Mouse (Mus musculus) thymus, postnatal 10 days (tissue): ENCODE measurements at regions not wholly inside any gene's neighbourhood (a gene's known extent, or its start where the extent isn't known, plus 50 kb on each side); places are given as distances from the start of the nearest gene placed in this dataset.

ENCODE experiments used
- DNase-seq, 2 experiments: peaks; one replicate each; pipeline ENCODE4 v3.0.0; 2021; ENCODE audit warnings: low spot score in 2 of 2

- no peak for DNase-seq
These were observed 79.6 kb upstream of the Foxn3 start for GRCm38 (mm10) chr12:99643016-99643415.

GRCm38 (mm10) chr12:99642131-99642895, 78.9 kb upstream of the Foxn3 start:
- DNase-seq: no peak

- peak; percentile 58 to 63 for DNase-seq
These were observed 77.9 kb upstream of the Foxn3 start for GRCm38 (mm10) chr12:99641278-99641677.

- DNase-seq: peak; percentile 54 to 61
These were observed 77.1 kb upstream of the Foxn3 start for GRCm38 (mm10) chr12:99640214-99641151.

- no peak for DNase-seq
These were observed 76.4 kb upstream of the Foxn3 start for GRCm38 (mm10) chr12:99639847-99640213.

GRCm38 (mm10) chr12:99639118-99639517, 75.7 kb upstream of the Foxn3 start:
- DNase-seq: no peak

GRCm38 (mm10) chr12:99637986-99638385, 74.6 kb upstream of the Foxn3 start:
- no peak for DNase-seq

GRCm38 (mm10) chr12:99636234-99636633, 72.9 kb upstream of the Foxn3 start:
- no peak for DNase-seq

- no peak for DNase-seq
These were observed 72.0 kb upstream of the Foxn3 start for GRCm38 (mm10) chr12:99635361-99635760.

GRCm38 (mm10) chr12:99634726-99635125, 71.3 kb upstream of the Foxn3 start:
- no peak for DNase-seq

- DNase-seq: no peak
These were observed 70.3 kb upstream of the Foxn3 start for GRCm38 (mm10) chr12:99633678-99634077.

- DNase-seq: no peak
These were observed 69.6 kb upstream of the Foxn3 start for GRCm38 (mm10) chr12:99632988-99633387.

- no peak for DNase-seq
These were observed 66.2 kb upstream of the Foxn3 start for GRCm38 (mm10) chr12:99629606-99630005.

- no peak for DNase-seq
These were observed 65.0 kb upstream of the Foxn3 start for GRCm38 (mm10) chr12:99628421-99628820.

GRCm38 (mm10) chr12:99627898-99628231, 64.5 kb upstream of the Foxn3 start:
- DNase-seq: peak; percentile 90 to 92

GRCm38 (mm10) chr12:99627201-99627897, 64.0 kb upstream of the Foxn3 start:
- DNase-seq: no peak

- DNase-seq: no peak
These were observed 62.8 kb upstream of the Foxn3 start for GRCm38 (mm10) chr12:99626147-99626546.

- no peak for DNase-seq
These were observed 61.7 kb upstream of the Foxn3 start for GRCm38 (mm10) chr12:99625094-99625493.

- no peak for DNase-seq
These were observed 58.9 kb upstream of the Foxn3 start for GRCm38 (mm10) chr12:99622238-99622637.

- no peak for DNase-seq
These were observed 53.9 kb upstream of the Foxn3 start for GRCm38 (mm10) chr12:99617241-99617804.

GRCm38 (mm10) chr12:99614420-99614819, 51.0 kb upstream of the Foxn3 start:
- no peak for DNase-seq
